Mouse (Mus musculus) kidney, postnatal 4 days (tissue): ENCODE results near the gene F10.
"Not testable (repeated sequence)": the region's sequence is repeated elsewhere in the genome, so short reads cannot be mapped to it uniquely, and the experiment has no call there.

ENCODE experiments used
- DNase-seq, 2 experiments: peaks; one replicate each; pipeline ENCODE4 v3.0.0; 2021; ENCODE audit warnings: mixed read lengths in 2 of 2

F10 gene

DNA sequence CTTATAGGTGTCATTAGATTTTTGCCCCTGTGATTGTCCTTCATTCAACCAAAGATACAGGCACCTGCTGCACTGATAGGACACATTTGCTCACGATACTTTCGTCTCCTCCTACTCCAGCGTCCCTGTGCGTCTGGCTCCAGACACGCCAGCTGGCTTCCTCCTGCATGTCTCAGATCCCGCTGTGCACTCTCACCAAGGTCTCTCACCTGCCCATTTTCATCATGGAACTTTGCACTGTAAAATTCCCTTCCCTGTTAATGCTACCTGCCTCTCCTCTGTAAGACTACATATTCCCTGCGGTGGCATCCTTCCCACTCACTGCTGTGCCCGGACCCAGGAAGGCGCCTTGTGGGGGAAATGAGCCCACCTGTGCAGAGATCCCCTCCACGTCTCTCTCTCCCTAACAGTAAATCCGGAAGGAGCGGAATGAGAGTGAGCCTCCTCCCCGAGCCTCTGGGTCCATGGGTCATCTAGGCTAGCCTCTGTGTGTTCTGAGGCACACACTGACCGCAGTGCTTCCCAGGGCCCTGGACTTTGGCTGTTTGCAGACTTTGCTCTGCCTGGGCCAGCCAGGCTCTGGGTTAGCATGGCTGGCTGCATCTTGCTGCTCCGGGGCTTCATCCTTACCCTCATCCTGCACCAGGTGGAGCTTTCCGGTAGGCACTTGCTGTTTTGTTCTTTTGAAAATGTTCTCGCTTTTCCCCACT, 23.5 kb downstream of the F10 start, which contains the start of gene Proz:
Gene Proz, plus strand, starts transcription at position 474 of the 710 bp plus-strand sequence.
- peak; percentile 42 to 66 for DNase-seq

- DNase-seq: no peak
These were observed 26.0 kb downstream of the F10 start for GRCm38 (mm10) chr8:13063112-13063511.

DNA sequence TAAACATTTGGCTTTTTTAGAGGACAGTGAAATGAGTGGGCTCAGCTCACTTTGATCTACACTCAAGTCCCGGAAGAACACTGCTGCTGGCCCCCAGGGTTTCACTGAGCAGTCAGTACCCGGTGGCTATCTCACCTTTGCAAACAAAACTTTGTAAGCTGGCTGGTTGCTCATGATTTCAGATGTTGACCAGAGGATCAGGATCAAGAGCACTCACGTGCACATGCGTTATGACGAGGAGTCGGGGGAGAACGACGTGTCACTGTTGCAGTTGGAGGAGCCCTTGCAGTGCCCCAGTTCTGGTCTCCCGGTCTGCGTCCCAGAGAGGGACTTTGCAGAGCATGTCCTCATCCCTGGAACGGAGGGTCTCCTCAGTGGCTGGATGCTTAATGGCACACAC, 36.1 kb downstream of the F10 start:
- no peak for DNase-seq

- no peak for DNase-seq
These were observed 37.9 kb downstream of the F10 start for GRCm38 (mm10) chr8:13075044-13075443.

- DNase-seq: not testable (repeated sequence)
These were observed 38.5 kb downstream of the F10 start for GRCm38 (mm10) chr8:13075579-13075978.

GRCm38 (mm10) chr8:13077542-13077941, 40.4 kb downstream of the F10 start:
- no peak for DNase-seq

DNA sequence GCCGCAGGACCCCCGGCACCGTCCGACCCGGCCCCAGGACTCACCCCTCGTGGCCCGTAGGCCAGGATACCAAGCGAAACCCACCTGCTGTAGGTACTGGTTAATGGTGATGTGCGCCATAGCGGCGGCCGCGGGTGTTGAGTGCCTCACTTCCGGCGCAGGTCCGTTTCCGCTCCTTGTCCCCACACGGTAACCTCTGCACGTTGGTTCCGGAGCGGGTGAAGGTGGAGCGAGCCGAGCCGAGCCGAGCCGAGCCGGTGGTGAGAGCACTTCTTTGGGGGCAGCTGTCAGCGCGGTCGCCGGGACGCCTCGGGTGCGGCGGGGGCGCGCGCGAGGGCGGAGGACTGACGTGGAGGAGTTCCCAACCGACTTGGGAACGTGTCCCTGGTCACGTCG, 67.6 kb downstream of the F10 start:
- peak; percentile 95 for DNase-seq

- DNase-seq: peak; percentile 98 to 99
These were observed 68.2 kb downstream of the F10 start, which contains the start of the genes Pcid2 and Cul4a for GRCm38 (mm10) chr8:13105087-13105881. TSS of gene Pcid2 (minus strand) at chr8:13105459. TSS of gene Cul4a (plus strand) at chr8:13105621.

DNA sequence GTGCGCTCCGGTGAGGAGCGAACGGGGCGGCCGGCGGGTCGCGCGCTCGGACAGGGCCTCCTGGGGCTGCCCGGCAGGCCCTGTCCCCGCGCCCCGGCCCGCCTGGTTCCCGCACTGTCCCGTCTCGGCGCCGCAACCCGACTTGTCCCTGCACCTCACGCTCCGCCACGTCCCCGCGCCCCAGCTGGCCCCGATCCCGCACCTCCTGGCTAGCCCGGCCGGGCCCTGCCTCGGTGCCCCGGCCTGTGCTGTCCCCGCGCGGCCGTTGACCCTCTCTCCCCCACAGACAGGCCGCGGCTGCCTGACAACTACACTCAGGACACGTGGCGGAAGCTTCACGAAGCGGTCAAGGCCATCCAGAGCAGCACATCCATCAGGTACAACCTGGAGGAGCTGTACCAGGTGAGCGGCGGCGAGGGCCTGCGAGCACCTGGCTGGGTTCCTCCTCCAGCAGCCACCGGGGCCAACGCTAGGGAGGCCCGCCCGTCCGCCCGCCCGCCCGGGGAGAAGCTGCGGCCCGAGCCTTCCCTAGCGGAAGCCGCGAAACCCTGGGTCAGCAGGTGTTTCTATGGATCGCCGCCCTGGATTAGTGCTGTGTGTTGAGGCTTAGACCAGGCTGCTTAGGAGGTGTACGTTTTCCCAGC, 68.9 kb downstream of the F10 start:
- DNase-seq: peak in 1 of 2 experiments; percentile 78
